Mouse (Mus musculus) gastrocnemius, postnatal 4 days (tissue): ENCODE measurements around the gene Clcn7. TPM values are rescaled to one million over a fixed set of nuclear protein-coding genes. Genes with fewer than 3 reads are reported as not detected.

Source experiments
- DNase-seq, 2 experiments: peaks; one replicate each; pipeline ENCODE4 v3.0.0; 2021 to 2022; ENCODE audit warnings: low spot score in 2 of 2, mixed read lengths in 2 of 2
- total RNA-seq, 2 experiments: library from RNA; stranded (reverse); gene quantifications; 2 replicates each; pipeline ENCODE4 v1.2.3; 2021

Clcn7 gene
- total RNA-seq, 2 experiments from 2014 or later, result 23.0 to 25.0 TPM

GRCm38 (mm10) chr17:25210006-25210405 lies 76.8 kb downstream of the Clcn7 start:
- DNase-seq, result no peak

- no peak for DNase-seq
These were observed 77.7 kb downstream of the Clcn7 start for GRCm38 (mm10) chr17:25210680-25211466.

GRCm38 (mm10) chr17:25211705-25212104 lies 78.5 kb downstream of the Clcn7 start:
- DNase-seq, result no peak

Other genes starting within 250 kb of the Clcn7 start
- gene Nubp2, start 247.0 kb upstream of the Clcn7 start, total RNA-seq, result 10 to 100 TPM; 19.2 to 21.4 TPM
- 10 to 100 TPM; 29.0 to 32.3 TPM for gene Spsb3, start 246.7 kb upstream of the Clcn7 start, total RNA-seq
- 10 to 100 TPM; 27.8 to 28.0 TPM for gene Eme2, start 238.3 kb upstream of the Clcn7 start, total RNA-seq
- gene Mrps34, start 238.3 kb upstream of the Clcn7 start, total RNA-seq, result 10 to 100 TPM; 93.0 to 94.7 TPM
- gene Nme3, start 236.9 kb upstream of the Clcn7 start, total RNA-seq, result 10 to 100 TPM; 10.3 to 14.5 TPM
- gene Mapk8ip3, start 196.4 kb upstream of the Clcn7 start, total RNA-seq, result 10 to 100 TPM; 50.0 to 51.1 TPM
- gene Jpt2, start 172.7 kb upstream of the Clcn7 start, total RNA-seq, result 10 to 100 TPM; 41.7 to 44.3 TPM
- 10 to 100 TPM; 13.9 to 14.9 TPM for gene Cramp1l, start 117.6 kb upstream of the Clcn7 start, total RNA-seq
- 10 to 100 TPM in 1 of 2 experiments, 1 to 10 TPM in 1; 9.0 to 10.1 TPM for gene Ift140, start 117.3 kb upstream of the Clcn7 start, total RNA-seq
- gene Tmem204, start 49.8 kb upstream of the Clcn7 start, total RNA-seq, result 10 to 100 TPM; 14.6 to 19.9 TPM
- 10 to 100 TPM; 23.5 to 27.8 TPM for gene Telo2, start 17.4 kb upstream of the Clcn7 start, total RNA-seq
- 10 to 100 TPM in 1 of 2 experiments, 1 to 10 TPM in 1; 6.0 to 12.6 TPM for gene Ptx4, start 12.6 kb upstream of the Clcn7 start, total RNA-seq
- under 1 TPM; 0.15 to 0.21 TPM for gene Ccdc154, start 29.1 kb downstream of the Clcn7 start, total RNA-seq
- gene Gm38655, start 42.1 kb downstream of the Clcn7 start, total RNA-seq, result not detected
- gene BC003965, start 51.2 kb downstream of the Clcn7 start, total RNA-seq, result 10 to 100 TPM; 12.5 to 12.9 TPM
- 10 to 100 TPM in 1 of 2 experiments, 1 to 10 TPM in 1; 9.5 to 12.6 TPM for gene Unkl, start 55.0 kb downstream of the Clcn7 start, total RNA-seq
- 10 to 100 TPM; 14.9 to 16.2 TPM for gene Gnptg, start 106.7 kb downstream of the Clcn7 start, total RNA-seq
- 10 to 100 TPM; 25.5 to 26.4 TPM for gene Tsr3, start 106.8 kb downstream of the Clcn7 start, total RNA-seq
- under 1 TPM in 1 of 2 experiments, not detected in 1; 0.54 TPM for gene Baiap3, start 123.0 kb downstream of the Clcn7 start, total RNA-seq
- 100 to 1,000 TPM; 178 to 203 TPM for gene Ube2i, start 141.2 kb downstream of the Clcn7 start, total RNA-seq
- gene Prss34, start 165.0 kb downstream of the Clcn7 start, total RNA-seq, result 10 to 100 TPM; 18.4 to 21.5 TPM
- not detected for gene Prss28, start 175.3 kb downstream of the Clcn7 start, total RNA-seq
- gene Prss29, start 185.3 kb downstream of the Clcn7 start, total RNA-seq, result not detected
- 10 to 100 TPM; 34.5 to 40.2 TPM for gene Tpsab1, start 212.2 kb downstream of the Clcn7 start, total RNA-seq
- gene Tpsb2, start 232.9 kb downstream of the Clcn7 start, total RNA-seq, result 100 to 1,000 TPM in 1 of 2 experiments, 10 to 100 TPM in 1; 86.0 to 110 TPM
- gene Tpsg1, start 235.9 kb downstream of the Clcn7 start, total RNA-seq, result under 1 TPM; 0.54 to 0.60 TPM